Mouse (Mus musculus): Measurements from ENCODE around the gene Frem1. TPM values are rescaled to one million over a fixed set of nuclear protein-coding genes. Genes with fewer than 3 reads are reported as not detected.

Frem1 gene
- total and polyA plus RNA-seq, 3 experiments = not detected

- no peak for DNase-seq (ENCODE audit: extremely low read depth)
- TF ChIP-seq JUND (conservative IDR thresholded peaks at IDR 0.05; ENCODE audit: low read depth, low read length) (no peak), ETS1 (conservative IDR thresholded peaks at IDR 0.05; ENCODE audit: low read depth, low read length) (no peak), MAZ (IDR thresholded peaks at IDR 0.05; ENCODE audit: low read depth, low read length) (no peak), ZC3H11A (IDR thresholded peaks at IDR 0.05; ENCODE audit: low read depth, low read length) (no peak), KAT2A (IDR thresholded peaks at IDR 0.05; ENCODE audit: insufficient replicate concordance, low read length) (no peak), UBTF (IDR thresholded peaks at IDR 0.05; ENCODE audit: low read depth, low read length) (no peak), RAD21 (IDR thresholded peaks at IDR 0.05; ENCODE audit: low read depth, low read length) (no peak), ZNF384 (IDR thresholded peaks at IDR 0.05; ENCODE audit: low read depth, low read length) (no peak), SMC3 (IDR thresholded peaks at IDR 0.05; ENCODE audit: low read depth, low read length) (no peak), RCOR1 (conservative IDR thresholded peaks at IDR 0.05; ENCODE audit: low read depth, low read length) (no peak), PAX5 (IDR thresholded peaks at IDR 0.05; ENCODE audit: low read length) (no peak), HCFC1 (IDR thresholded peaks at IDR 0.05; ENCODE audit: low read depth, low read length) (no peak), IRF4 (IDR thresholded peaks at IDR 0.05; ENCODE audit: low read depth, low read length) (no peak), POLR2A (IDR thresholded peaks at IDR 0.05; ENCODE audit: low read depth, low read length) (no peak), BHLHE40 (IDR thresholded peaks at IDR 0.05; ENCODE audit: low read depth, low read length) (no peak), NRF1 (IDR thresholded peaks at IDR 0.05; ENCODE audit: low read depth, low read length) (no peak), JUN (IDR thresholded peaks at IDR 0.05; ENCODE audit: insufficient read depth, low read depth, low read length) (no peak), EP300 (IDR thresholded peaks at IDR 0.05; ENCODE audit: low read length) (no peak), ZKSCAN1 (IDR thresholded peaks at IDR 0.05; ENCODE audit: borderline replicate concordance, low read depth, low read length) (no peak), E2F4 (IDR thresholded peaks at IDR 0.05; ENCODE audit: insufficient replicate concordance, low read depth, low read length) (no peak)
- Histone ChIP-seq H3K4me2 (ENCODE audit: insufficient read depth, low read depth, poor library complexity, severe bottlenecking) (no peak overlapping the region), H3K4me1 (ENCODE audit: control insufficient read depth in 1 of 2, insufficient read depth in 2 of 2) (no peaks in the 10 kb centered on the region), H3K9ac (ENCODE audit: insufficient read depth, low read depth) (no peak overlapping the region), H3K4me3 (replicated peaks in 1 of 3; ENCODE audit: low read depth in 2 of 3, low read length in 2 of 3, poor library complexity in 1 of 3) (no peak overlapping the region), H3K36me3 (replicated peaks in 1 of 2; ENCODE audit: control insufficient read depth in 1 of 2, insufficient read depth in 1 of 2, low read length in 1 of 2) (no peaks in the 10 kb centered on the region), H3K27ac (ENCODE audit: insufficient read depth, low read depth) (no peak overlapping the region), H3K79me2 (replicated peaks; ENCODE audit: control insufficient read depth, extremely low read depth, insufficient read depth, poor library complexity, severe bottlenecking) (no peaks in the 10 kb centered on the region), H3K27me3 (replicated peaks) (no peaks in the 10 kb centered on the region), H3K9me3 (replicated peaks; ENCODE audit: low read length) (no peaks in the 10 kb centered on the region)
- in situ Hi-C loops (cut with MboI; ENCODE audit: low pct_ligation_motif_present, low pct_unique_long_range_greater_than_20kb, low sequenced_read_pairs) (loop anchor here (25.0 kb wide), 1 partner anchor 1383 kb away; no protein-coding TSS in a partner anchor), dilution Hi-C loops (cut with MboI; ENCODE audit: extremely low pct_ligation_motif_present, extremely low pct_unique_long_range_greater_than_20kb, low sequenced_read_pairs) (no loop called here)
Measured at GRCm38 (mm10) chr4:82945572-82946275, 106.4 kb downstream of the Frem1 start.

- H3K27ac ChIP-seq (ENCODE audit: insufficient read depth, low read depth) = no peak overlapping the region
- H3K9ac ChIP-seq (ENCODE audit: insufficient read depth, low read depth) = no peak overlapping the region
- dilution Hi-C loops (cut with MboI; ENCODE audit: extremely low pct_ligation_motif_present, extremely low pct_unique_long_range_greater_than_20kb, low sequenced_read_pairs) (no loop called here), in situ Hi-C loops (cut with MboI; ENCODE audit: low pct_ligation_motif_present, low pct_unique_long_range_greater_than_20kb, low sequenced_read_pairs) (loop anchor here (25.0 kb wide), 1 partner anchor 1378 kb away; no protein-coding TSS in a partner anchor)
- no peak for DNase-seq (ENCODE audit: extremely low read depth)
- H3K36me3 ChIP-seq (replicated peaks in 1 of 2; ENCODE audit: control insufficient read depth in 1 of 2, insufficient read depth in 1 of 2, low read length in 1 of 2) = no peaks in the 10 kb centered on the region
- no peaks in the 10 kb centered on the region for H3K9me3 ChIP-seq (replicated peaks; ENCODE audit: low read length)
- TF ChIP-seq MXI1 (IDR thresholded peaks at IDR 0.05; ENCODE audit: low read depth, low read length) (no peak), KAT2A (IDR thresholded peaks at IDR 0.05; ENCODE audit: insufficient replicate concordance, low read length) (no peak), UBTF (IDR thresholded peaks at IDR 0.05; ENCODE audit: low read depth, low read length) (no peak), PAX5 (IDR thresholded peaks at IDR 0.05; ENCODE audit: low read length) (no peak), RAD21 (IDR thresholded peaks at IDR 0.05; ENCODE audit: low read depth, low read length) (no peak), POLR2AphosphoS2 (IDR thresholded peaks at IDR 0.05; ENCODE audit: low read depth, low read length) (no peak), CHD1 (IDR thresholded peaks at IDR 0.05; ENCODE audit: low read depth, low read length) (no peak)
- no peak overlapping the region for H3K4me2 ChIP-seq (ENCODE audit: insufficient read depth, low read depth, poor library complexity, severe bottlenecking)
- H3K27me3 ChIP-seq (replicated peaks) = no peaks in the 10 kb centered on the region
- H3K4me1 ChIP-seq (ENCODE audit: control insufficient read depth in 1 of 2, insufficient read depth in 2 of 2) = no peaks in the 10 kb centered on the region; a peak in 1 of 4 replicates
- H3K79me2 ChIP-seq (replicated peaks; ENCODE audit: control insufficient read depth, extremely low read depth, insufficient read depth, poor library complexity, severe bottlenecking) = no peaks in the 10 kb centered on the region; the same call in 1 of the 2 replicates
- no peak overlapping the region for H3K4me3 ChIP-seq (replicated peaks in 1 of 3; ENCODE audit: low read depth in 2 of 3, low read length in 2 of 3, poor library complexity in 1 of 3)
Measured at GRCm38 (mm10) chr4:82940680-82941079, 111.5 kb downstream of the Frem1 start.

Data from CH12.LX (cell line).